Mouse (Mus musculus): ENCODE measurements around the gene Hoxc5. TPM values are rescaled to one million over a fixed set of nuclear protein-coding genes. Genes with fewer than 3 reads are reported as not detected.

The Hoxc5 gene
- polyA plus RNA-seq, 1 experiment from 2014 or later, result 32.2 TPM

GRCm38 (mm10) chr15:103002821-103003448, 35.7 kb downstream of the Hoxc5 start:
- H3K9ac ChIP-seq, result no peak overlapping the region
- H3K9me3 ChIP-seq (ENCODE audit: control insufficient read depth, low read length), result no peaks in the 10 kb centered on the region
- no peak overlapping the region for H3K27ac ChIP-seq
- DNase-seq (ENCODE audit: low spot score) (no peak), ATAC-seq (ENCODE audit: low FRiP score) (no peak)
- H3K36me3 ChIP-seq (replicated peaks; ENCODE audit: control insufficient read depth, insufficient read depth), result no peaks in the 10 kb centered on the region
- no peak overlapping the region for H3K4me2 ChIP-seq (replicated peaks)
- 0 out of 2 replicates have a peak, but pooled peaks cover 4% of the 10 kb centered on the region for H3K4me1 ChIP-seq (replicated peaks; ENCODE audit: control insufficient read depth, insufficient read depth, low read length)
- H3K27me3 ChIP-seq (ENCODE audit: control insufficient read depth, insufficient read depth, low read length), result peaks cover 100% of the 10 kb centered on the region
- 4% methylated on average over 13 of the region's 13 CpGs for WGBS
- no peak overlapping the region for H3K4me3 ChIP-seq (replicated peaks; ENCODE audit: low read length)

GRCm38 (mm10) chr15:103005308-103005707, 38.1 kb downstream of the Hoxc5 start:
- H3K27me3 ChIP-seq (ENCODE audit: control insufficient read depth, insufficient read depth, low read length), result peaks cover 100% of the 10 kb centered on the region
- no peak for DNase-seq (ENCODE audit: low spot score)
- no peaks in the 10 kb centered on the region for H3K36me3 ChIP-seq (replicated peaks; ENCODE audit: control insufficient read depth, insufficient read depth)
- no peak overlapping the region for H3K9ac ChIP-seq
- no peak overlapping the region for H3K27ac ChIP-seq
- H3K4me2 ChIP-seq (replicated peaks), result no peak overlapping the region
- no peak for ATAC-seq (ENCODE audit: low FRiP score)
- WGBS, result under 1% methylated on average over 17 of the region's 17 CpGs
- H3K9me3 ChIP-seq (ENCODE audit: control insufficient read depth, low read length), result no peaks in the 10 kb centered on the region
- H3K4me1 ChIP-seq (replicated peaks; ENCODE audit: control insufficient read depth, insufficient read depth, low read length), result no peaks in the 10 kb centered on the region
- no peak overlapping the region for H3K4me3 ChIP-seq (replicated peaks; ENCODE audit: low read length)

- no peaks in the 10 kb centered on the region for H3K36me3 ChIP-seq (replicated peaks; ENCODE audit: control insufficient read depth, insufficient read depth)
- no peaks in the 10 kb centered on the region for H3K4me1 ChIP-seq (replicated peaks; ENCODE audit: control insufficient read depth, insufficient read depth, low read length)
- no peak overlapping the region for H3K9ac ChIP-seq
- no peak for ATAC-seq (ENCODE audit: low FRiP score)
- H3K4me2 ChIP-seq (replicated peaks), result no peak overlapping the region
- H3K4me3 ChIP-seq (replicated peaks; ENCODE audit: low read length), result no peak overlapping the region
- H3K27ac ChIP-seq, result no peak overlapping the region
- no peaks in the 10 kb centered on the region for H3K9me3 ChIP-seq (ENCODE audit: control insufficient read depth, low read length)
- 3% methylated on average over 5 of the region's 5 CpGs for WGBS
- H3K27me3 ChIP-seq (ENCODE audit: control insufficient read depth, insufficient read depth, low read length), result peaks cover 100% of the 10 kb centered on the region
- DNase-seq (ENCODE audit: low spot score), result no peak
These were observed 38.6 kb downstream of the Hoxc5 start for GRCm38 (mm10) chr15:103005797-103006196.

GRCm38 (mm10) chr15:103006326-103006725, 39.1 kb downstream of the Hoxc5 start:
- Histone ChIP-seq H3K9me3 (ENCODE audit: control insufficient read depth, low read length) (no peaks in the 10 kb centered on the region), H3K4me1 (replicated peaks; ENCODE audit: control insufficient read depth, insufficient read depth, low read length) (no peaks in the 10 kb centered on the region), H3K4me2 (replicated peaks) (no peak overlapping the region), H3K27me3 (ENCODE audit: control insufficient read depth, insufficient read depth, low read length) (peaks cover 100% of the 10 kb centered on the region), H3K36me3 (replicated peaks; ENCODE audit: control insufficient read depth, insufficient read depth) (no peaks in the 10 kb centered on the region), H3K27ac (no peak overlapping the region), H3K9ac (no peak overlapping the region), H3K4me3 (replicated peaks; ENCODE audit: low read length) (no peak overlapping the region)
- ATAC-seq (ENCODE audit: low FRiP score), result no peak
- DNase-seq (ENCODE audit: low spot score), result no peak
- WGBS, result 4% methylated on average over 1 of the region's 1 CpGs

- Histone ChIP-seq H3K4me2 (replicated peaks) (peak overlapping the region; percentile 30), H3K4me1 (replicated peaks; ENCODE audit: control insufficient read depth, insufficient read depth, low read length) (0 out of 2 replicates have a peak, but pooled peaks cover 4% of the 10 kb centered on the region), H3K4me3 (replicated peaks; ENCODE audit: low read length) (peak overlapping the region; percentile 22), H3K27me3 (ENCODE audit: control insufficient read depth, insufficient read depth, low read length) (peaks cover 98% of the 10 kb centered on the region), H3K9me3 (ENCODE audit: control insufficient read depth, low read length) (no peaks in the 10 kb centered on the region), H3K9ac (peak overlapping the region; percentile 37; the same call in 1 of the 2 replicates), H3K36me3 (replicated peaks; ENCODE audit: control insufficient read depth, insufficient read depth) (no peaks in the 10 kb centered on the region), H3K27ac (no peak overlapping the region)
- 2% methylated on average over 27 of the region's 27 CpGs for WGBS
- ATAC-seq (ENCODE audit: low FRiP score) (no peak), DNase-seq (ENCODE audit: low spot score) (no peak)
These were observed 42.2 kb downstream of the Hoxc5 start for GRCm38 (mm10) chr15:103009265-103010111.

- Histone ChIP-seq H3K36me3 (replicated peaks; ENCODE audit: control insufficient read depth, insufficient read depth) (no peaks in the 10 kb centered on the region), H3K9me3 (ENCODE audit: control insufficient read depth, low read length) (no peaks in the 10 kb centered on the region), H3K4me3 (replicated peaks; ENCODE audit: low read length) (peak overlapping the region; percentile 22), H3K4me2 (replicated peaks) (peak overlapping the region; percentile 30), H3K9ac (peak overlapping the region; percentile 37; the same call in 1 of the 2 replicates), H3K27ac (no peak overlapping the region; the same call in 1 of the 2 replicates), H3K27me3 (ENCODE audit: control insufficient read depth, insufficient read depth, low read length) (peaks cover 98% of the 10 kb centered on the region), H3K4me1 (replicated peaks; ENCODE audit: control insufficient read depth, insufficient read depth, low read length) (0 out of 2 replicates have a peak, but pooled peaks cover 4% of the 10 kb centered on the region)
- DNase-seq (ENCODE audit: low spot score) (no peak), ATAC-seq (ENCODE audit: low FRiP score) (no peak)
- 2% methylated on average over 31 of the region's 31 CpGs for WGBS
These were observed 43.0 kb downstream of the Hoxc5 start for GRCm38 (mm10) chr15:103010112-103010846.

GRCm38 (mm10) chr15:103010847-103011555, 43.8 kb downstream of the Hoxc5 start:
- Histone ChIP-seq H3K4me1 (replicated peaks; ENCODE audit: control insufficient read depth, insufficient read depth, low read length) (0 out of 2 replicates have a peak, but pooled peaks cover 4% of the 10 kb centered on the region), H3K4me2 (replicated peaks) (peak overlapping the region; percentile 30), H3K9ac (peak overlapping the region; percentile 12), H3K27ac (no peak overlapping the region), H3K9me3 (ENCODE audit: control insufficient read depth, low read length) (no peaks in the 10 kb centered on the region), H3K36me3 (replicated peaks; ENCODE audit: control insufficient read depth, insufficient read depth) (no peaks in the 10 kb centered on the region), H3K27me3 (ENCODE audit: control insufficient read depth, insufficient read depth, low read length) (peaks cover 98% of the 10 kb centered on the region), H3K4me3 (replicated peaks; ENCODE audit: low read length) (peak overlapping the region; percentile 22; the same call in 1 of the 2 replicates)
- DNase-seq (ENCODE audit: low spot score), result no peak
- ATAC-seq (ENCODE audit: low FRiP score), result no peak
- WGBS, result 2% methylated on average over 28 of the region's 28 CpGs

- Histone ChIP-seq H3K4me2 (replicated peaks) (peak overlapping the region; percentile 28), H3K9ac (0 out of 2 replicates have a peak overlapping the region, but pooled peaks have one; percentile 25), H3K27me3 (ENCODE audit: control insufficient read depth, insufficient read depth, low read length) (peaks cover 98% of the 10 kb centered on the region), H3K4me3 (replicated peaks; ENCODE audit: low read length) (0 out of 2 replicates have a peak overlapping the region, but pooled peaks have one; percentile 2), H3K27ac (no peak overlapping the region), H3K36me3 (replicated peaks; ENCODE audit: control insufficient read depth, insufficient read depth) (no peaks in the 10 kb centered on the region), H3K9me3 (ENCODE audit: control insufficient read depth, low read length) (no peaks in the 10 kb centered on the region), H3K4me1 (replicated peaks; ENCODE audit: control insufficient read depth, insufficient read depth, low read length) (0 out of 2 replicates have a peak, but pooled peaks cover 4% of the 10 kb centered on the region)
- DNase-seq (ENCODE audit: low spot score) (no peak), ATAC-seq (ENCODE audit: low FRiP score) (no peak)
- 5% methylated on average over 26 of the region's 26 CpGs for WGBS
These were observed 44.8 kb downstream of the Hoxc5 start for GRCm38 (mm10) chr15:103011928-103012486.
